Mouse (Mus musculus): ENCODE measurements around the gene Olfr231.

Gene Olfr231

DNA sequence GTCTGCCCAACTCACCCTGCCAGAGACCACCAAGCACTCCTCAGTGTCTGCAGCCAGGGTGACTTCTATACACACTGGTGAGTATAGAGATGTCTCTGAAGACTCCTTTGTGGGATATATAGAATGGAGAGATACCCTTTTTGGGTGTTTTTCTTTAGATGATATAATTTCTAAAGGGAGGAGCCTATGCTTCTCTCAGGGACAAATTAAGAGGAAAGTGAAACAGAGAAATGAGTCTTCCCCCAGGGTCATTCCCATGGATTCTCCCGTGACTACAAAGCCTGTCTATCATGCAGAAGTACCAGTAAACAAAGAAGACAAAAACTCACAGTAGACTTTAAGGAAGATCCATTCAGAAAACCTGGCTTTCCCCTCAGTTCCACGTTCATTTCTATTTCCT, at the start of gene Olfr231:
TSS of gene Olfr231 (minus strand) at position 101 of the 400 bp plus-strand sequence.
- DNase-seq = no peak

GRCm38 (mm10) chr1:174169024-174169423, 48.1 kb upstream of the Olfr231 start:
- no peak for DNase-seq

DNA sequence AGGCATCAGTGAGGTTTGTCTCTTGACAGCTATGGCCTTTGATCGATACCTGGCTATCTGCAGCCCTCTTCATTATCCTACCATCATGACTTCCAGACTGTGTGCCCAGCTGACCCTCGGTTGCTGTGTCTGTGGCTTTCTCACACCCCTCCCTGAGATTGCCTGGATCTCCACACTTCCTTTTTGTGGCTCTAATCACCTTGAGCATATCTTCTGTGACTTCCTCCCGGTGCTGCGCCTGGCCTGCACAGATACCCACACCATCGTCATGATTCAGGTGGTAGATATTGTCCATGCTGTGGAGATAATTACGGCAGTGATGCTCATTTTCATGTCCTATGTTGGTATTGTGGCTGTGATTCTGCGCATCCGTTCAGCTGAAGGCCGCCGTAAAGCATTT, 38.1 kb upstream of the Olfr231 start:
- DNase-seq = no peak

DNA sequence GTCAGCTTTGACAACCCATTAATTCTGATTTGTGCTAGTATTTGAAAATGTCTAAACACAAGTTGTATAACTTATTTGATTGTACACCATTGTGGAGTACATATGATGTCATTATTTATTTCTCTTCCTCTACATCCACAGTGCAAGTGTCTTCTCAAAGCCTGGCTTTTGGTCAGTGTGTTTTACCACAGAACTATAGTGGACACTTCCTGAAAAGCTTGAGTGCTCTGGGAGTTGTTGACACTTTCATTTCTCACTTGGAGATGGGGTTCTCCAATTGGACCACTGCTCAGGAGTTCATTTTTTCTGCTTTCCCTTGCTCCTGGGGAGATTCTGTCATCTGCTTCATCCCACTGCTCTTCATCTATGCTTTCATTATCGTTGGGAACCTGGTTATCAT, 37.5 kb upstream of the Olfr231 start:
- DNase-seq = no peak

- DNase-seq = no peak
Observed at GRCm38 (mm10) chr1:174157622-174158021, 36.7 kb upstream of the Olfr231 start.

- no peak for DNase-seq
Observed at GRCm38 (mm10) chr1:174155333-174155732, 34.4 kb upstream of the Olfr231 start, which contains the start of gene Olfr420. Olfr420 (plus strand) TSS chr1:174155633.

GRCm38 (mm10) chr1:174149289-174149688, 28.3 kb upstream of the Olfr231 start:
- DNase-seq = no peak

DNA sequence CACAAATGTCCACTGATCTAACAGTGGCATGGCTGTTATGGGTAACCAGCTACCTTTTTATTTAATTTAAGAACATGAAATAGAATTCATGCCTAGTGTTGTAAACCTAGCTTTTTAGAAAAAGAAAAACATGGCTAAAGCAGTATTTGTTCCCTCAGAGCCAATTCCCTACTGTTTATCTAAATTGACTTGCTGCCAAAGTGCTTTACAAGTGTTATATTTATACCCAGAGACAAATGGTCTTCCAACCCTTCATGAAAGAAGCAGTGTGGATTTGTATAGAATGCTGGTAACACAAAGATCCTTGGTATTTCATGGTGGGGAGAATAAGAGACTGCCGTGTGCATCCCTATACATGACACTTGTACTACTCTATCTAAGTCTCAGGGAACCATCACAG, 25.7 kb upstream of the Olfr231 start:
- DNase-seq = no peak

- DNase-seq = no peak
Observed at GRCm38 (mm10) chr1:174141384-174141783, 20.4 kb upstream of the Olfr231 start.

DNA sequence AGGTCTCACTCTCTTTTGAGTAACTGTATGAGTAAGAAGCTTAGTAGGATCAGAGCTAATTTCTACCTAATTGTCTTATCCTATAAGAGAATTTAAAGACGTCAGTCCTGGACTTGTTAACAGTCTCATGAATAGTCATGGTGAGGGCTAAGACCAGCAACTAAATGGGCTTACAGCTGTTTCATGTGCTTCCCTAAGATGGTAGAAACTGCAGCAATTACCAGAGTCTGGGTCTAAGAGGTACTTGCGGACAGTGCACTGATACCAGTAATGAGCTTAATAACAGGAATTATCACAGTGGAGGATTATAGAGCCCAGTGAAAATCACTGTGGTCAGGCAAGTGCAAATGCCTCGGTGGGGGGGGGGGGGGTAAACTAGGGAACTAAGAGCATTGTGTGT, 11.0 kb upstream of the Olfr231 start:
- no peak for DNase-seq

- no peak for DNase-seq
Observed at GRCm38 (mm10) chr1:174131217-174131616, 10.3 kb upstream of the Olfr231 start, which contains the start of gene Olfr424. Olfr424 (plus strand) TSS chr1:174131517.

GRCm38 (mm10) chr1:174103735-174104134, 17.2 kb downstream of the Olfr231 start:
- DNase-seq = no peak

GRCm38 (mm10) chr1:174096591-174096990, 24.4 kb downstream of the Olfr231 start, which contains the start of gene Olfr427:
Olfr427 (plus strand) TSS chr1:174096891.
- DNase-seq = no peak

- DNase-seq = no peak
Observed at GRCm38 (mm10) chr1:174084031-174084430, 36.9 kb downstream of the Olfr231 start, which contains the start of gene Olfr429. Olfr429 (plus strand) TSS chr1:174084331.

DNA sequence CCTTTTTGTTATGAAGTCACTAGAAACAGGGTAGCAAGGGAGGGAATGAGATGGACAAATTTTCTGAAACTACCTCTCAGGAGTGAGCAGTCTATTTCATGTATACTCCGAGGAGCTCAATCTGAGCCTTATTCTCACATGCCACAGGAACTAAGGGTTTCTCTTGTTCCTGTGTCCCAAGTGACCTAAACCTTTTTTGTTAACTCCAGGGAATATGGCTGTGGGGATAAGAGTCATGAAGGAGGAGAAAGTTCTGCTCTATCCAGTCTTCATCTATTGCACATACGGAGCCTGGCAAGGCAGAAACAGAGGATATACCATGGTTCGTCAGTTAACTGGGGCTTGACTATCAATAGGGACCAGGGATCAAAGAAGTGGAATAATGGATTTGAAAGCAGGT, 54.7 kb downstream of the Olfr231 start, which contains the start of gene Olfr430:
TSS of gene Olfr430 (plus strand) at position 301 of the 400 bp plus-strand sequence.
- DNase-seq = no peak
